Mouse (Mus musculus) adrenal gland, postnatal 25 days (tissue): ENCODE data around the gene Tspan15. TPM values are rescaled to one million over a fixed set of nuclear protein-coding genes. Genes with fewer than 3 reads are reported as not detected.

ENCODE experiments used
- DNase-seq: peaks from one replicate; pipeline ENCODE4 v3.0.0; 2021; ENCODE audit warnings: mixed read lengths
- long read RNA-seq: library from polyadenylated mRNA; stranded (forward); transcript quantifications from one replicate; pipeline ENCODE4 v2.0.0, GENCODE M21; 2021
- total RNA-seq: library from RNA; stranded (reverse); gene quantifications from 2 replicates; pipeline ENCODE4 v1.2.3, GENCODE M21; 2021

Gene Tspan15
- total RNA-seq: 22.1 and 31.0 TPM in 2 replicates
- long read RNA-seq, transcript Tspan15-201 (8 exons, 3,638 nt): major isoform, 40 of 52 reads
- long read RNA-seq, partial matches to known transcripts: 1 of 52 reads
- long read RNA-seq, other reads (novel, unspliced or antisense): 10 of 52 reads

- DNase-seq: peak; percentile 98
Observed at GRCm38 (mm10) chr10:62230708-62231394, at the start of gene Tspan15. TSS of gene Tspan15 (minus strand) at chr10:62231251.

- DNase-seq: no peak
Observed at GRCm38 (mm10) chr10:62279671-62280070, 48.6 kb upstream of the Tspan15 start.

GRCm38 (mm10) chr10:62279066-62279465 lies 48.0 kb upstream of the Tspan15 start:
- DNase-seq: no peak

GRCm38 (mm10) chr10:62277499-62278293 lies 46.6 kb upstream of the Tspan15 start:
- no peak for DNase-seq

- peak; percentile 91 for DNase-seq
Observed at GRCm38 (mm10) chr10:62275235-62275634, 44.2 kb upstream of the Tspan15 start.

GRCm38 (mm10) chr10:62269278-62269677 lies 38.2 kb upstream of the Tspan15 start:
- no peak for DNase-seq

- no peak for DNase-seq
Observed at GRCm38 (mm10) chr10:62264299-62264698, 33.2 kb upstream of the Tspan15 start.

GRCm38 (mm10) chr10:62261115-62261886 lies 30.2 kb upstream of the Tspan15 start:
- DNase-seq: peak; percentile 73

DNA sequence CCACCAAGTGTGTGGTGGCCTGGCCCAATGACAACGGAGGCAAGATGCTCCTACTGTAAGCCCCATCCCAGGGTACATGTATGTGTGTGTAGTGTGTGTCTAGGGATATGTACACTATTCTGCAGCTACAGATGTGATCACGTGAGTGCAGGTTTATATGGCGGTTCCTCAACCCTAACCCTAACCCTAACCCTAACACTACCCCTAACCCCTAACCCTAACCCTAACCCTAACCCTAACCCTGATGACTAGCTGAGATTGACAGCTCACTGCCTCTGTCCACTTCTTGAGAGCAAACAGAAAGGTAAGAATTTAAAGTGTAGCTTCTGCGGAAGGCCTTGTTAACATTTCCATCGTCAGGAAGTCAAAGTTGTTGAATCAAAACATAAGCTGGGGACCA lies 27.2 kb upstream of the Tspan15 start:
- DNase-seq: no peak

- peak; percentile 37 for DNase-seq
Observed at GRCm38 (mm10) chr10:62252496-62253235, 21.6 kb upstream of the Tspan15 start.

DNA sequence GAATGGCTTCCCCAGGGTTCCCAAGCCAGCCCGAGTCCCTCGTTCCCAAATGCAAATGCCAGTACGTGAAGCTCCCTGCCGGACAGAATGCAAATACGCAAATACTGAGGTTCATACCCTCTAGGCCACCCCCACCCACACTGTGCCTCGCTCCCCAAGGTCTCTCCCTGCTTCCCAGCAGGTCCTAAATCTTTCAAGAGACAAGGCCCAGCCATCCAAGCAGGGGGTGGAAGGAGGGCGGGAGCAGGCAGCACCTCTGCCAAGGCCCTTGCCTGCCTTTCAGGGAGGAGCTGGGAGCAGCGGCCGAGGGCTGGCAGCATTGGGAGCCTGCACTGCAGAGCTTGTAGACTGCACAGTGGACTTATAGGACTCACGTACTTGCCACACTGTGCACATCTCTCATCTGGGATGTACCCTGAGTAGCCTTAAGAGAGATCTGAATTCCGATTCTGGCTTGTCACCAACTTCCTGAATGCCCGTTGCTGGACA lies 21.0 kb upstream of the Tspan15 start, which contains the start of gene Tacr2:
Tacr2 (plus strand) TSS at position 439 of the 489 bp plus-strand sequence.
- peak; percentile 73 for DNase-seq

DNA sequence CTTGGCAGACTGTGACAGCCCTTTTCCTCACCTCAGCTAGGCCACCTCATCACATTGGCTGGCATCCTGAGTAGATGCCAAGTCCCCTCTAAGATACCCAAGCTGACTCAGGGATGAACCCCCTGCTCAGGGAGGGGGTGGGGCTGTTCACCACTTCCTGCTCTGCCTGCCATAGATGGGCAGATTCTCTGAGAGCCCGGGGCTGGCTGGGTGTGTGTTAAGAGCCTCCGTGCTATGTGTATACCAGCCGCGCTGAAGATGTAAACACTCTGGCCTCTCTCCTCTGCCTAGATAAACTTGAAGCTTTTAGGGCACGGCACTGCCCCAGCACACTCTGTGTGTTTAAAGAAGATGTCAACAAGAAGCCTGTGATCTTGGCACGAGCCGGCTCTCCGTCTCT lies 16.8 kb upstream of the Tspan15 start:
- no peak for DNase-seq

DNA sequence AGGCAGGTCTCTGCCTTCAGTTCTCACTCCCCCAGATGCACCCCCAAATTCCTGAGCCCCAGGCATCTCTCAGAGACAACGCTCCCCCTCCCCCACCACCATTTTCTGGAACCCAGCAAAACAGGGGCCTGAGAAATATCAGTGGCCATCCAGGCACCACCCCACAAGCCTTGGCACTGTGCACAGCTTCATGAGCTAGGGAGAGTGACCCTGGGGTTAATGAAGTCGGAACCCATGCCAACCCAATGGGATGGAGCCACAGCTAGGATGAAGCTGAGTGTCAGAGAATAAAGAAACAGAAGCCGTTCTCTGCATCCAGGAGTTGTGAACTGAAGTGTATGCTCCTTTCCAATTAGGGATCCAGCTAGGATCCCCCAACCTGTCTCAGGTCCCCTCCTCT lies 16.1 kb upstream of the Tspan15 start:
- DNase-seq: no peak

GRCm38 (mm10) chr10:62244067-62244466 lies 13.0 kb upstream of the Tspan15 start:
- DNase-seq: peak; percentile 21

DNA sequence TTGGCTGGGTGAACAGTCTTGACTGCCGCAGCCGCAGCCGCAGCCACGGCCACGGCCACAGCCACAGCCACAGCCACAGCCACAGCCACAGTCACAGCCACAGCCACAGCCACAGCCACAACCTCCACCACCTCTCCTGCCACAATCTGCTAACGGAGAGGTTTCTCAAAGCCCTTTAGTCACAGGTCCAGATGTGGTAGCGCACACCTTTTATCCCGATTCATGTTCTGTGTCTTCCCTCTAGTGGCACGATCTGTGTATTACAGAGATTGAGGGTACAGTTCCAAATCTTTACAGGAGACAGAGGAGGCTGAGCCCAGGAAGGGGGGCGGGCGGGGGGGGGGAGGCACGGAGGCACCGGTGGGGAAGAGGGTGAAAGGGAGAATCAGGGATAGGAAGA lies 11.8 kb upstream of the Tspan15 start:
- DNase-seq: no peak

GRCm38 (mm10) chr10:62242358-62242757 lies 11.3 kb upstream of the Tspan15 start:
- DNase-seq: no peak

- no peak for DNase-seq
Observed at GRCm38 (mm10) chr10:62239270-62239669, 8.2 kb upstream of the Tspan15 start.

GRCm38 (mm10) chr10:62238688-62239087 lies 7.6 kb upstream of the Tspan15 start:
- no peak for DNase-seq

GRCm38 (mm10) chr10:62237205-62237604 lies 6.2 kb upstream of the Tspan15 start:
- DNase-seq: no peak

GRCm38 (mm10) chr10:62236165-62236564 lies 5.1 kb upstream of the Tspan15 start:
- DNase-seq: no peak

DNA sequence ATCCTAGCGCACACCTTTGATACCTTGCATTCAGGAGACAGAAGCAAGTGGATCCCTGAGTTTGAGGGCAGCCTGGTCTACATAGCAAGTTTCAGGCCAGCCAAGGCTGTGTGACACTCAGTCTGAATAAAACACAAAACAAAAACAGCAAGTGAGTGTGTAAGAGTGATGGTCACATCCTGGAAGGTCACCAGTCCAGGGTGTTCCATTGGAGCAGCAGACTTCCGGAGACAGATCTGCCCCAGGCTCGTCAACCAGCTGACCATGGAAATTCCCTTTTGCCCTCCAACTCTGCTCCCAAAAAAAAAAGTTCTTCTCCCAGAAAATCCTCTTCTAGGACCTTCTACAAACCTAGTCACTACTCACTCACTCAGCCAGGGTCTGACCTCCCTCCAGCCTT lies 760 bp upstream of the Tspan15 start:
- no peak for DNase-seq

GRCm38 (mm10) chr10:62231395-62231732 lies 313 bp upstream of the Tspan15 start:
- no peak for DNase-seq
